Mouse (Mus musculus): Measurements from ENCODE around the gene Ift80. TPM values are rescaled to one million over a fixed set of nuclear protein-coding genes. Genes with fewer than 3 reads are reported as not detected.

Ift80 gene
- polyA plus RNA-seq, 1 experiment from 2014 or later = 1.8 TPM

DNA sequence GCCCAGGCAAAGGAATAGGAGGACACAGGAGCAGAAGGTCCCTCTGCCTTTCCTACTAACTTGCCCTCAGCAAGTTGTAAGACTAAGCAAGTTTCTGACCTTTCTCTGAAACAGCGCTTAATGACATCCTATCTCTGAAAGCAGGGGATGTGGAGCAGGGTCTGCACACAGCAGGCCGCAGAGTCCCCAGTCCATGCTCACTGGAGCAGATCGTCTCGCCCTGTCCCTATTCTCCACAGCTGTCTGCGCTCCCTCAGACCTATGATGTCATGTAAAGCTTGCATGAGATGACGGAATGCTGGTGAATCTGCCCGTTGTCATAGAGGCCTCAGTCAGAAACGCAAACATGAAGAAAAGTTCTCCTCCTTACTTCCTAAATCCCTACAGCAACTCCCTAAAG is 55.0 kb downstream of the Ift80 start:
- Histone ChIP-seq H3K4me1 (replicated peaks; ENCODE audit: control insufficient read depth, insufficient read depth, low read length) (no peaks in the 10 kb centered on the region), H3K4me3 (ENCODE audit: low read depth, low read length) (no peak overlapping the region), H3K4me2 (replicated peaks; ENCODE audit: low read depth) (no peak overlapping the region), H3K9ac (ENCODE audit: low read depth, low read length) (no peak overlapping the region), H3K27ac (ENCODE audit: low read depth, low read length) (no peak overlapping the region), H3K27me3 (replicated peaks; ENCODE audit: control insufficient read depth, insufficient read depth, low read length) (no peaks in the 10 kb centered on the region), H3K9me3 (ENCODE audit: control insufficient read depth) (no peaks in the 10 kb centered on the region), H3K36me3 (ENCODE audit: control insufficient read depth, insufficient read depth) (no peaks in the 10 kb centered on the region)
- WGBS = 93% methylated on average over 8 of the region's 8 CpGs
- no peak for ATAC-seq
- TF ChIP-seq CTCF (IDR thresholded peaks at IDR 0.05; ENCODE audit: low read depth) = no peak

GRCm38 (mm10) chr3:68948918-68949317 is 55.5 kb downstream of the Ift80 start:
- no peak overlapping the region for H3K4me2 ChIP-seq (replicated peaks; ENCODE audit: low read depth)
- H3K36me3 ChIP-seq (ENCODE audit: control insufficient read depth, insufficient read depth) = no peaks in the 10 kb centered on the region
- WGBS = 75% methylated on average over 2 of the region's 2 CpGs
- TF ChIP-seq CTCF (IDR thresholded peaks at IDR 0.05; ENCODE audit: low read depth) = no peak
- H3K27ac ChIP-seq (ENCODE audit: low read depth, low read length) = no peak overlapping the region
- H3K4me1 ChIP-seq (replicated peaks; ENCODE audit: control insufficient read depth, insufficient read depth, low read length) = no peaks in the 10 kb centered on the region
- no peaks in the 10 kb centered on the region for H3K9me3 ChIP-seq (ENCODE audit: control insufficient read depth)
- H3K27me3 ChIP-seq (replicated peaks; ENCODE audit: control insufficient read depth, insufficient read depth, low read length) = no peaks in the 10 kb centered on the region
- H3K9ac ChIP-seq (ENCODE audit: low read depth, low read length) = no peak overlapping the region
- ATAC-seq = no peak
- H3K4me3 ChIP-seq (ENCODE audit: low read depth, low read length) = no peak overlapping the region

GRCm38 (mm10) chr3:68941867-68942266 is 62.5 kb downstream of the Ift80 start:
- Histone ChIP-seq H3K4me1 (replicated peaks; ENCODE audit: control insufficient read depth, insufficient read depth, low read length) (no peaks in the 10 kb centered on the region), H3K4me3 (ENCODE audit: low read depth, low read length) (no peak overlapping the region), H3K4me2 (replicated peaks; ENCODE audit: low read depth) (no peak overlapping the region), H3K27ac (ENCODE audit: low read depth, low read length) (no peak overlapping the region), H3K36me3 (ENCODE audit: control insufficient read depth, insufficient read depth) (no peaks in the 10 kb centered on the region), H3K9ac (ENCODE audit: low read depth, low read length) (no peak overlapping the region), H3K27me3 (replicated peaks; ENCODE audit: control insufficient read depth, insufficient read depth, low read length) (no peaks in the 10 kb centered on the region), H3K9me3 (ENCODE audit: control insufficient read depth) (no peaks in the 10 kb centered on the region)
- TF ChIP-seq CTCF (IDR thresholded peaks at IDR 0.05; ENCODE audit: low read depth) = no peak
- ATAC-seq = no peak
- 91% methylated on average over 6 of the region's 6 CpGs for WGBS

- H3K27ac ChIP-seq (ENCODE audit: low read depth, low read length) = no peak overlapping the region
- no peak overlapping the region for H3K9ac ChIP-seq (ENCODE audit: low read depth, low read length)
- no peaks in the 10 kb centered on the region for H3K4me1 ChIP-seq (replicated peaks; ENCODE audit: control insufficient read depth, insufficient read depth, low read length)
- no peaks in the 10 kb centered on the region for H3K9me3 ChIP-seq (ENCODE audit: control insufficient read depth)
- H3K4me2 ChIP-seq (replicated peaks; ENCODE audit: low read depth) = no peak overlapping the region
- 80% methylated on average over 2 of the region's 2 CpGs for WGBS
- TF ChIP-seq CTCF (IDR thresholded peaks at IDR 0.05; ENCODE audit: low read depth) = no peak
- no peak for ATAC-seq
- no peaks in the 10 kb centered on the region for H3K27me3 ChIP-seq (replicated peaks; ENCODE audit: control insufficient read depth, insufficient read depth, low read length)
- H3K36me3 ChIP-seq (ENCODE audit: control insufficient read depth, insufficient read depth) = no peaks in the 10 kb centered on the region
- no peak overlapping the region for H3K4me3 ChIP-seq (ENCODE audit: low read depth, low read length)
These were observed 64.1 kb downstream of the Ift80 start for GRCm38 (mm10) chr3:68940311-68940710.

GRCm38 (mm10) chr3:68939312-68939711 is 65.1 kb downstream of the Ift80 start:
- no peak overlapping the region for H3K9ac ChIP-seq (ENCODE audit: low read depth, low read length)
- WGBS = 91% methylated on average over 7 of the region's 7 CpGs
- H3K9me3 ChIP-seq (ENCODE audit: control insufficient read depth) = no peaks in the 10 kb centered on the region
- no peaks in the 10 kb centered on the region for H3K36me3 ChIP-seq (ENCODE audit: control insufficient read depth, insufficient read depth)
- TF ChIP-seq CTCF (IDR thresholded peaks at IDR 0.05; ENCODE audit: low read depth) = no peak
- no peaks in the 10 kb centered on the region for H3K4me1 ChIP-seq (replicated peaks; ENCODE audit: control insufficient read depth, insufficient read depth, low read length)
- no peaks in the 10 kb centered on the region for H3K27me3 ChIP-seq (replicated peaks; ENCODE audit: control insufficient read depth, insufficient read depth, low read length)
- ATAC-seq = no peak
- no peak overlapping the region for H3K27ac ChIP-seq (ENCODE audit: low read depth, low read length)
- no peak overlapping the region for H3K4me2 ChIP-seq (replicated peaks; ENCODE audit: low read depth)
- no peak overlapping the region for H3K4me3 ChIP-seq (ENCODE audit: low read depth, low read length)

DNA sequence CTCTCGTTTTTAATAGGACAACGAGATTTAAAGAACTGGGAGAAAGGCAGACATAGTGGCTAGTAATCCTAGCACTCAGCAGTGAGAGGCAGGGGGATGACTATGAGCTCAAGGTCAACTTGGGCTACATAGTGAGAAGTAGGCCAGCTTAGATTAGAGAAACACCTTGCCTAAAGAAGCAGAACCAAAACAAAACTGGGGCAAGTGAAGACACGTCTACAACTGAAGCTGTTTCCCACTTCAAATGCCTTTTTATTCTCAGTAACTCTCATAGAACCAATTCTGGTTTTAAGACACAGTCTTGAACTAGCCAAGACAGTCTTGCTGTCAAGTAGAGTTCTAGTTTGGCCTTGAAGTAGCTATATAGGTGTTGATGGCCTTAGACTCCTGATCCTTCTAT is 67.7 kb downstream of the Ift80 start:
- Histone ChIP-seq H3K4me2 (replicated peaks; ENCODE audit: low read depth) (no peak overlapping the region), H3K4me1 (replicated peaks; ENCODE audit: control insufficient read depth, insufficient read depth, low read length) (no peaks in the 10 kb centered on the region), H3K4me3 (ENCODE audit: low read depth, low read length) (no peak overlapping the region), H3K36me3 (ENCODE audit: control insufficient read depth, insufficient read depth) (no peaks in the 10 kb centered on the region), H3K27me3 (replicated peaks; ENCODE audit: control insufficient read depth, insufficient read depth, low read length) (no peaks in the 10 kb centered on the region), H3K9ac (ENCODE audit: low read depth, low read length) (no peak overlapping the region), H3K27ac (ENCODE audit: low read depth, low read length) (no peak overlapping the region), H3K9me3 (ENCODE audit: control insufficient read depth) (no peaks in the 10 kb centered on the region)
- no peak for ATAC-seq
- TF ChIP-seq CTCF (IDR thresholded peaks at IDR 0.05; ENCODE audit: low read depth) = no peak
- 92% methylated on average over 3 of the region's 3 CpGs for WGBS

GRCm38 (mm10) chr3:68935498-68935897 is 68.9 kb downstream of the Ift80 start:
- ATAC-seq = no peak
- Histone ChIP-seq H3K9me3 (ENCODE audit: control insufficient read depth) (no peaks in the 10 kb centered on the region), H3K27ac (ENCODE audit: low read depth, low read length) (no peak overlapping the region), H3K36me3 (ENCODE audit: control insufficient read depth, insufficient read depth) (no peaks in the 10 kb centered on the region), H3K9ac (ENCODE audit: low read depth, low read length) (no peak overlapping the region), H3K27me3 (replicated peaks; ENCODE audit: control insufficient read depth, insufficient read depth, low read length) (no peaks in the 10 kb centered on the region), H3K4me1 (replicated peaks; ENCODE audit: control insufficient read depth, insufficient read depth, low read length) (no peaks in the 10 kb centered on the region), H3K4me3 (ENCODE audit: low read depth, low read length) (no peak overlapping the region), H3K4me2 (replicated peaks; ENCODE audit: low read depth) (no peak overlapping the region)
- WGBS = 100% methylated on average over 1 of the region's 1 CpGs
- TF ChIP-seq CTCF (IDR thresholded peaks at IDR 0.05; ENCODE audit: low read depth) = peak; percentile 62

All from intestine, postnatal 0 days (tissue).